Comparison of ENCODE assay signal across 27 mouse cellular contexts in the genomic region with DNA sequence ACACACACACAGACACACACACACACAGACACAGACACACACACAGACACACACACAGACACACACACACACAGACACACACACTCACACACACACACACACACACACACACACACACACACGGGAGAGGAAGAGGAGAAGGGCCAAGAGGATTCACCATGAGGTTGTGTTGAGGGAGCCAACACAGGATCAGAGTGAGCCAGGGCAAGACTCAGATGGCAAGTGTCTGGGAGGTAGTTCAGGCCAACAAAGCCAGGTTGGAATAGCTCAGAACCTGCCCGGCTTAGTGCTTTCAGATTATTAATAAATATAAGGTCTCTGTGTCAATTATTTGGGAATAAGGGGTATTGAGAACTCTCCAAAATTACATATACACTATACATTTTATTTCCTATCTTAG. TPM values are rescaled to one million over a fixed set of nuclear protein-coding genes. Genes with fewer than 3 reads are reported as not detected.
"Had no signal": no experiment of that assay in that cellular context is flagged by ENCODE, and none has a peak within 500 bp of the region (broad histone marks: within the 10 kb centered on the region; RNA-seq: fewer than 3 reads in every experiment).

No protein-coding gene starts in this region.

- H3K9ac ChIP-seq: heart, embryonic 13.5 days; heart, embryonic 15.5 days; hindbrain, embryonic 13.5 days; hindbrain, embryonic 15.5 days; kidney, embryonic 15.5 days; limb, embryonic 13.5 days; limb, embryonic 15.5 days; liver, embryonic 12.5 days; liver, embryonic 14.5 days had no signal

- H3K4me3 ChIP-seq: heart, adult 2 months; heart, embryonic 13.5 days; heart, embryonic 15.5 days; hindbrain, embryonic 13.5 days; hindbrain, embryonic 15.5 days; kidney, embryonic 15.5 days; limb, embryonic 13.5 days; limb, embryonic 15.5 days; liver, embryonic 12.5 days had no signal

- H3K4me2 ChIP-seq: heart, embryonic 11.5 days; heart, embryonic 13.5 days; heart, embryonic 15.5 days; hindbrain, embryonic 13.5 days; hindbrain, embryonic 15.5 days; kidney, embryonic 15.5 days; limb, embryonic 13.5 days; limb, embryonic 15.5 days; liver, embryonic 12.5 days had no signal

- ATAC-seq: hindbrain, postnatal 0 days; intestine, embryonic 16.5 days; liver, embryonic 12.5 days had no signal

- H3K36me3 ChIP-seq: heart, embryonic 13.5 days; heart, embryonic 15.5 days; hindbrain, embryonic 13.5 days; hindbrain, embryonic 15.5 days; kidney, embryonic 15.5 days; limb, embryonic 13.5 days; limb, embryonic 15.5 days; liver, embryonic 12.5 days had no signal

- H3K9me3 ChIP-seq: heart, embryonic 13.5 days; heart, embryonic 15.5 days; hindbrain, embryonic 13.5 days; hindbrain, embryonic 15.5 days; kidney, embryonic 15.5 days; limb, embryonic 13.5 days; limb, embryonic 15.5 days; liver, embryonic 12.5 days had no signal

- H3K27me3 ChIP-seq: heart, embryonic 13.5 days; heart, embryonic 15.5 days; hindbrain, embryonic 13.5 days; hindbrain, embryonic 15.5 days; kidney, embryonic 15.5 days; limb, embryonic 13.5 days; limb, embryonic 15.5 days; liver, embryonic 12.5 days had no signal

- DNase-seq: gastrocnemius, postnatal 14 days; gastrocnemius, postnatal 36 days; heart, adult 11 months; heart, adult 2 months; heart, postnatal 14 days; heart, postnatal 36 days; kidney, adult 11 months; kidney, adult 2 months; kidney, adult 9 months; kidney, postnatal 14 days; kidney, postnatal 36 days; layer of hippocampus, postnatal 36 days; left cerebral cortex, postnatal 4 days had no signal

- H3K4me1 ChIP-seq: kidney, embryonic 15.5 days; liver, embryonic 12.5 days had no signal

- H3K27ac ChIP-seq: heart, adult 2 months; heart, embryonic 13.5 days; heart, embryonic 15.5 days; hindbrain, embryonic 13.5 days; hindbrain, postnatal 0 days; kidney, embryonic 15.5 days; kidney, postnatal 0 days; limb, embryonic 13.5 days; limb, embryonic 15.5 days; liver, embryonic 12.5 days; liver, embryonic 14.5 days had no signal

RNA-seq across cellular contexts. Expression of a gene that starts 33.9 kb away (rescaled TPM):
- polyA plus RNA-seq: liver, adult 2 months had no signal
